Mouse (Mus musculus): Measurements from ENCODE around the gene Chn1.

DNA sequence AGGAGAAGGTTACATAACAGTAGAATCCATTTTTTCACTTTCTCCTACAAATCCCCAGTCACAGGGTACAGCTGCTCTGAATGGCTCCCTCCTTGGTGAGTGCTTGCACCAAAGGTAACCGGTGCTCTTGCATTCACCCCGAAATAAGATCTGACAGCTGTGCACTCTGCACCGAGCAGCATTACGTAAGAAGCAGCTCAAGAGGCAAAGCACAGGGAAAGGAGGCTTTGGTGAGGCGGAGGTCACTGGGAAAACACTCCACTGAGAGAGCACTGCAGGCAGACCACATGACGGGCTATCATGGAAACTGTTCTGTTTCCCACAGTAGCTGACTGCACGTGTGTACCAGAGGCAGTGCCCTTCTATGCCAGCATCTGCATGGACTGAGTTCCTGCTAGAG is 118.0 kb downstream of the Chn1 start:
- TF ChIP-seq CEBPB (IDR thresholded peaks at IDR 0.05; ENCODE audit: low read depth) (no peak), CTCF (IDR thresholded peaks at IDR 0.05; ENCODE audit: control insufficient read depth, insufficient read depth, insufficient read length) (no peak), MYOD1 (IDR thresholded peaks at IDR 0.05; ENCODE audit: control insufficient read depth, insufficient read length, low read depth) (no peak)
